Mouse (Mus musculus): Measurements from ENCODE around the gene Met.

Gene Met

DNA sequence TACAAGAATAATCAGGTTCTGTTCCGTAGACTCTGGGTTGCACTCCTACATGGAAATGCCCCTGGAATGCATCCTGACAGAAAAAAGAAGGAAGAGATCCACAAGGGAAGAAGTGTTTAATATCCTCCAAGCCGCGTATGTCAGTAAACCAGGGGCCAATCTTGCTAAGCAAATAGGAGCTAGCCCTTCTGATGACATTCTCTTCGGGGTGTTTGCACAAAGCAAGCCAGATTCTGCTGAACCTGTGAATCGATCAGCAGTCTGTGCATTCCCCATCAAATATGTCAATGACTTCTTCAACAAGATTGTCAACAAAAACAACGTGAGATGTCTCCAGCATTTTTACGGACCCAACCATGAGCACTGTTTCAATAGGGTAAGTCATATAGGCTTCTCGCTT lies 28.5 kb downstream of the Met start:
- DNase-seq, result no peak

DNA sequence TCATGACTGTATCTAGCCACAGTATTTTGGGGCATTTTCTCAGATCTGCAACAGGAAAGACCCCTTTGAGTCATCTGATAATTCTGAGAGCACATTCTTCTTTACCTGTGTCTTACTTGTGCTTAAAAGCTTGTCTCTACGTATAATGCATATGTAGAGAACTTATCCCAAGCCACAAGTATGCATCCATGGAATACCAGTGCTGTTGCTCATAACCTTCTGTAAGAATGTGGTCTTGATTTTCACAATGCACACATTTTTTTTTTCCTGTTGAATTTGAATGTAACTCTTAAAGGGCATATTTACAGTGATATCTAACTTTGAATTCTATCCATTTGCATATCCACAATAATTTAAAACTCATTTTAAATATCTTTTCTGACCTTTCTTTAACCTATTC lies 31.8 kb downstream of the Met start:
- DNase-seq, result no peak

- DNase-seq, result no peak
These were observed 33.8 kb downstream of the Met start for GRCm38 (mm10) chr6:17497366-17497765.

GRCm38 (mm10) chr6:17498801-17499200 lies 35.2 kb downstream of the Met start:
- DNase-seq, result no peak

DNA sequence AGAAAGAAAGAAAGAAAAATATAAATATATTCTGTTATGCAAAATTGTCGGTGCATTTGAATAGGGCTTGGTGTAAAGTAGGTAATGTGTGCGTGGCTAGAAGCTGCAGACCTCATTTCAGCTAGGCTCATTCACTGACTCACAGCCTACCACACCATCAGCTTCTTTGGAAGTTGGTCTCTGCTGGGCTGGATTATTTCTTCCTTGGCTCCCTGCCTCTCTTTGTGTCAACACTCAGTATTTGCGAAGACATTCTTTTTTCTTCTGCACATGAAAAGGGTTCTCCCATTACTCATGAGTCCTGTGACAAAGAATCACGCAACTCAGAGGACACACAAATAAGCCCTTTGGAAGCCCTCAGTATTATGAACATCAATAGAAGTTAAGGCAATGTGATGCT lies 37.8 kb downstream of the Met start:
- no peak for DNase-seq

DNA sequence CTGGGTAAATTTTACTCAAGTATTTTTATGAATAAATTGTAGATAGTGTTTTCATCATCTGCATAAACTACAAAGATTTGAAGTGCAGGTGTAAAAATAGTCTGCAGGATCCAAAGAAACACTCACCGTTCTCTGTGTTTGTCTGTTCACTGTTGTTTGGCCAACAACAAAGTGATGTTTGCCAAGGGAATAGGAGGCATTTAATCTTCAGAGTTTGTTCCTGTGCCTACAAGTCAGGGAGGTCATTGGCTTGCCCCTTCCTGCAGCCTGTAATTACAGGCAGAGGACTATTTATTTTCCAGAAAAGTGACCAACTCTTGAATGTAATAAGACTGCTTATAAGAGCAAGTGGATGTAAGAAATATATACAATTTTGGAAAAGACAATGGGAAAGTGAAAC lies 38.7 kb downstream of the Met start:
- DNase-seq, result no peak

DNA sequence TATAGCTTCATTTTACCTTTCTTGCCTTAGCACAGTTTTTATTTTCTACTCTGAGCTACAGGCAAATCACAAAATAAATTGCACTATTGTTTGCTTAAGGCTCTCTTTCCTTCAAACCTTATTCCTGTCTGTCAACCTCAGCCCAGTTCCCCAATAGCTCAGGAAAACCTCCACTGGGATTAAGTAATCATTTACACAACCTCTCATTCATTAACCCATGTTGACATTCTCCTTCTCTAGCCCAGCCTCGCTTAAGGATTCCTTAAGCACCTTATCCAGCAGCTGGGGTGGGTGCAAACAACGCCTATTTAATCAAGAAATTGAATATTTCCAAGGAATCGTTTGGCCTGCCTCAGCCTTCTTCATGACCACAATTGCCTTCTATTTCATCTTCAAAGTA lies 40.1 kb downstream of the Met start:
- no peak for DNase-seq

DNA sequence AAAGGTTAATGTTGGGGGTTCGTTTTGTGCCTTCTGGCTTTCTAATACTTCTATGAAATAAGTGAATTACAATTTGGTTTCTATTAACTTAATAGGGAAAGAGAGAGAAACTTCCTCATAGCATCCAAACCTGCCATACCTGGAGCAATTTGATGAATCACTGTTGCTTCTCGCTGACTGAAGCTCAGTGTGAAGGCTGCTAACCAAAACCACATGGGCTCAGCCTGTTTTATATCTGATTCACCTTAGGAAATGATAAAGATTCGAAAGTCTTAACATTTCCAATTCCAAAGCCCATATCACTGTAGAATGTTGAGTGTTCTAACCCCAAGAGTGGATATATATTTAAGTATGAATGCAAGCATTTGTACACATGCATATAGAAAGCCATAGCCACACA lies 41.9 kb downstream of the Met start:
- no peak for DNase-seq

GRCm38 (mm10) chr6:17506831-17507230 lies 43.2 kb downstream of the Met start:
- DNase-seq, result no peak

DNA sequence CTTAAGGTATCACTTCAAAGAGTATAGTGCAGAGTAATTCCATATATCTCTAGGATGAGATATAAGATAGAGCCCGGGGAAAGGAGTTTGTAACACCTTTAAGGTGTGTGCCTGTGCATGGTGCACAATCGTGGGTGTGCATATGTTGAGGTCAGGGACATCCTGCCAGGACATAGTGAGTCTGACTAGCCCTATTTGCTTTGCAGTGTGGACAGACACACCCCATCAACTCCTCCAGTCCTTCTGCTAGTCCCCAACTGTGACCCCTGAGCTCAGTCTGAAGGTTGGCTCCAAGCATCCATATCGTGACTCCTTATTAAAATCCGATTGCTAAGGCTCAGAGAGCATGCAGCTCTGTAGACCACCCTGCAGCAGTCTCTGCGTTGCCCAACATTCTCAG lies 44.6 kb downstream of the Met start:
- DNase-seq, result no peak

DNA sequence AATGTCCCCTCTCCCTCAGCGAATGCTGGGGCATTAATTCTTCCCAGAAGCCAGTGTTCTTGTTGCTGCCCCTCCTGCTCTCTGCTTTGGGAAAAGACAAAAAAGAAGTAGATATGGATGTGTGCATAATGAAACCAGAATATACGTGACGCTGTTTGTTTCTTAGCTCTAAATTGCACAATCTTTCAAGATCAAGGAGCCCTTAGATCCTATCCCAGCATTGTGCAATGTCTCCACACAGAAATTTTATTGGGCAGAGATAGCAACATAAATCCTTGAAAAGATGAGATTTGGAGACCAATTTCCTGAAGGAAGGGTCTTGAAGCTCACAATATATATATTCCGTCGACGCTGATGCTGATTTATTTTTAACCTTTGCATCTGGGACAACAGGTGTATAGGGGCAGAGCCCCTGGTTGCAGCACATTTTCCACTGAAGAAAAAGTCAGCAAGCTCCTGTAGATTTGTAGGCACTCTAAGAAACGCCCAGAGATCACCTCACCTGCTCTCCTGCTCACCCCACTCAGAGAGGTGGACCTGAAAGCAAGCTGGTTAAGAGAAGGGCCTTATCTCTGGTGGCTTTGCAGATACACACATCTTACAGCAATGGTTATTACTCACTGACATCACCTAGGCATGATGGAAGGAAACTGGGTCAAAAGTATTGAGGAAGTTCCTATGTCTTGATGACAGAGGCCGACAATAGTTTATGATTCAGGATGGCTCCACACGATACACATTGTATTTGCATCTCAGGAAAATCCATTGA lies 45.2 kb downstream of the Met start:
- no peak for DNase-seq

GRCm38 (mm10) chr6:17513381-17513780 lies 49.8 kb downstream of the Met start:
- DNase-seq, result no peak

DNA sequence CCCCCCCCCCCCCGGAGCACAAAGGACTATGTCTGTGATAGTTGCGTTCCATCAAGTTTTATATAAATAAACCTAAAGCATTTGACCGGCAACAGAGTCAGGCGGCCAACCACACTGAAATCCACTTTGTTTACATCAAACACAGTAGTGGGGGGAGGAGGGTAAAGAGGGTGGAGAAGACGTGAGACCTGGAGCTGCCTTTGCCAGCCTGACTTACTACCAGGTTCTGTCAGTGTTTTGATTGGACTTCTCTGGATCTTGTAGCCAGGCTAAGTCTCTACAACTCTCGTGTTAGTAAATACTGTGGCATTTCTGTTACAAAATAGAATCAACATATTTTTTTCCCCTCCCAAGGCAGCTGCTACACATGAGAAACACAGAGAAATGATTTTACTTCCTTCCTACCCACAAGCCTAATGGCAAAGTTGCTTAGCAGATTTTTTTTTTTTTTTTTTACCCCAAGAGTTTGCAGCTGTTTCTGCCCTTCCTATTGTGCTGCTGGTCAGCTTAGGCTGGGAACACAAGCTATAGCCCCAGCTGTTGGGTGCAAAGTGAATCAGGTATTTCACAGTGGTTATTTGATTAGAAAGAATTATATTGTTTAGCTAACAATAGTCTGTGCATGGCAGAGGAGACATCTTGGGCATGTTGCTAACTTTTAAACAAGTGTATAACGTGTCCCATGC lies 52.3 kb downstream of the Met start:
- no peak for DNase-seq

DNA sequence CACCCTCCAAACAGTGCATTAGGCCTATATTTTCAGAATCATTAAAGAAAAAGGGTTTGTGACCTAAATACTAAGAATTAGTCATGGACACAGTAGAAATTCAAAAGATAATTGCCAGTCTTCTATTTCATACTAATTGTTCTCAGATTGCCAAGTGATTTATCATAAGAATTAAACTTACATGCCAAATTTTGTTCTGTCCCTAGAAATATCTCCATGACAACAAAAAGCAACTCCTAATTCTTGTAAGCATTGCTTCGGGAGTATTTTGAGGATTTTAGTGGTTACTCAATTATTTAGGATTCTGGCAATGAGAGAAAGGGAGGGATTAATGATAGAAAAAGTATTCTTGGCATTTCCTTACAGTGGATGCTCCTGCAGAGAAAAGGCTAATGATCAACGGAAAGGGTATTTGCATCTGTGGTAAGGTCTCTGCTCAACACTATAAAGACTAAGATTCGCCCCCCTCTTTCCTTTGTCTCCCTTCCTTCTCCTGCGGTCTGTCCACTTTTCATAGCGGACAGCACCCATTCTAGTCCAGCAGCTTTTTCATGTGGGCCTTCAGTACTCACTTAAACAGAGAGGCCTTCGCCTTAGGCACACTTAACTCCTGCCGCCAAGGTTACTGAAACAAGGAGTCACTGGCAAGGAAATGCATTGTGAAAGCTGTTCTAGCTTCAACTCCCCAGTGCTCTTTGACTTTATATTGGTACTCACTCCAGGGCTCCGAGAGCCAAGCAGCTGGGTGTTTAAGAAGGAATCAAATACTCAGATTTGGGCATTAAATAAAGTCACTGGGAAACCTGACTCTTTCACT lies 58.5 kb downstream of the Met start:
- no peak for DNase-seq

DNA sequence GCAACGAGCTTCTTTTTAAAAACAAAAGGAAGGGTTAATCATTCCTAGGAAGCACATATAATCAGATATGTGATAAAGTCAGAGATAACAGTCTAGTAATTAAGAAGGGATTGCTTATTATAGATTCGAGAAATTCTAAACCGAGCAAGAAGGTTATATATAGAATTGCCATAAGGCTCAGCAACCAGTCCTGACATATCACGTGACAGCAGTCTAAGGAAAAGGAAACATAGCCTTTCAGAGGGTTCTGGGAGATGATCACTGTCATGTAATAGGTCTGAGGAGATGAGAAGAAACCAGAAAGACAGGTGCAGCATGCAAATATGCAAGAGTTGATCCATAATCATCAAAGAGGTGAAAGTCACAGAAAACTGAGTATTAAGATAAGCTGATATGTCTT lies 59.3 kb downstream of the Met start:
- no peak for DNase-seq

DNA sequence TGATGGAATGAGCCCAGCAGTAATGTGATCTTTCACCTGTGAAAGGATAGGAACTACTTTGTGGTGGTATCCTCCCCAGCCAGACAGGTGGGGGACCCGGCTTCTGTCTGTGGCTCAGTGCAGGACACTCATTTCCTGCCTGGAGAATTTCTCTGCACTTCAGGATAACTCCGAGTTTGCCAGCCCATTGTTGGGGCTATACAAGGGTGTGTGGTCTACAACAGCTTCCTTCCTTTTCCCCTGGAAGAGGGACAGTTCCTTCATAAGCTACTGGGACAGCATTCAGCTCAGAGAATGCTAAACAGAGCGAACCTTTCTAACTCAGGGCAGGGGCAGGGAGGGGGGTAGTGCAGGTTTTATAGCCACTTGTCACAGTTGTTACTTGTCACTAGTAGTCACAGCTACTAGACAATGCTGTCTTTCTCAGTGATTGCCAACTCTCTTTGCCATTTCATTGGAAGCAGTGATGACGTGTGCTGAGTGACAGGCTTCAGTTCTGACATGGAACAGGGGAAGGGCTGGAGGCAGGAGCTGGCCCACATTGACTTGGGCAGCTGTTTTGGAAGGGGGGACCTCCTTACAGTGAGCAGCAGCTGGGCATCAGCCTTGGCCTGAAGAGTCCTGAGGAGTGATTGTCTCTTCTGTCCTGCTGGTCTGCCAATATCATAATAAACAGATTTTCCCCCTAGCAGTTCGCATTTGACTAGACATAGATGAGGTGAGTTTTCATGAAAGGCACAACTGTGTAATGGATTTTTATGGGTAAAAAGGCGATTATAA lies 66.1 kb downstream of the Met start:
- no peak for DNase-seq

GRCm38 (mm10) chr6:17541615-17542014 lies 78.0 kb downstream of the Met start:
- DNase-seq, result no peak

DNA sequence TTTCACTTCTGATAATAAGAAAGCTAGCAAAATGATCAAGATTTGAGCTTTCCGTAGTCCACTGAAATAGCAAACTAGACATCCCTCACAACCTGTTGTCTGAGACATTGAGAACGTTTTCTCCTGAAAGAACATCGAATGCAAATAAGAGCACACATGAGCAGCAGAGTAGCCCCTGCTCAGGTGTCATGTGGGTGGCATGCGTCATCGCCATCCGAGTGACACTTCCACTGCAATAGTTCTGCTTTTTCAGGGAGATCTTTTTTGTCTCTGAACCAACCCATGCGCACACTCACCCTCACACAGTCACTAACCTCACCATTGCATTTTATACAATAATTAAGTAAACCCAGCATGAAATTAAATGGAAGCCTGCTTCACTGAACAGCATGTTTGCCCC lies 78.8 kb downstream of the Met start:
- DNase-seq, result no peak

DNA sequence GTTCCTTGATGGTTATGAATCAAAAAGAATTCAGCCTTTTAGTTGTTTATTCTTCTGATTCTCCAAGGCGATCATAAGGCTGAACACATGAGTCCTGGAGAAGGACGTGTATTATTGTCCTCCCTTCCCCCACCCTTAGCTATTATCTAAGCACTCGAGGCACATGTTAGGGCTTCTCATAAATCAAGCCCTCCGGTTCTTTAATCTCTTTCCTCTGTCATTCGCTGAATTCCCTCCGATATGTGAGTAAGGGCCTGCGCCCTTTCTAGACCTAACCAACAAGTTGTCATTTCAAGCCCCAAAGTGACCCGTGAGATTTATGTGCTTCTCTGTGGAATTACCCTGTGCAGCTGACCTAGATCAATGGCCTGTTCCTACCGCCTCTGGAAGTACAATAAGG lies 81.9 kb downstream of the Met start:
- DNase-seq, result no peak

- DNase-seq, result no peak
These were observed 82.7 kb downstream of the Met start for GRCm38 (mm10) chr6:17546341-17546740.

DNA sequence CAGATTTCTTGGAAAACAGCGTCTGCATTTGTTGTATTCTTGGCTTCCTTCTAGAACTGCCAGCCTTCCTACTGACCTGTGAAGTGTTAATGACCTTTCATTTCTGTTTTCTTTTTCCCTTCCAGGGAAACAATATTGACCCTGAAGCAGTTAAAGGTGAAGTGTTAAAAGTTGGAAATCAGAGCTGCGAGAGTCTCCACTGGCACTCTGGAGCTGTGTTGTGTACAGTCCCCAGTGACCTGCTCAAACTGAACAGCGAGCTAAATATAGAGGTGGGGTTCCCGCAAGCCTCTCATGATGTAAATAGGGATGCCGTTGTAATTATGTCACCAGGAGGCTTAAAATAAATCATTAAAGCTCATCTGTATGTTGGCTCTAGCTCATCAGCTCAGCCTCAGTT lies 83.2 kb downstream of the Met start:
- no peak for DNase-seq

DNA sequence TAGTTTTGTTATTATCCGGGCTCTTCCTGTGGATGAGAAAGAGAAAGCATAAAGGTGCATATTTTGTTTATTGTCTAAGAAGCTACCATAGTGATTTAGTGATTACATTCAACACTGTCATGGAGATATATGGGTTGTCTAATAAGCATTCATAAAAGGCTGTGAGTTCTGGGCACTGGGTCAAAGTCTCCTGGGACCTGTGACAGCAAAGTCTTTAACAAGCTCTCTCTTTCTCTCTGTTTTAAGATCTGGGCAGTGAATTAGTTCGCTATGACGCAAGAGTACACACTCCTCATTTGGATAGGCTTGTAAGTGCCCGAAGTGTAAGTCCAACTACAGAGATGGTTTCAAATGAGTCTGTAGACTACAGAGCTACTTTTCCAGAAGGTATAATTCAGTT lies 85.2 kb downstream of the Met start:
- DNase-seq, result no peak

GRCm38 (mm10) chr6:17549645-17550044 lies 86.0 kb downstream of the Met start:
- DNase-seq, result no peak
